Mouse (Mus musculus): ENCODE measurements around the gene Opcml. TPM values are rescaled to one million over a fixed set of nuclear protein-coding genes. Genes with fewer than 3 reads are reported as not detected.

Gene Opcml
- polyA plus RNA-seq, 1 experiment from 2014 or later = 6.0 TPM

DNA sequence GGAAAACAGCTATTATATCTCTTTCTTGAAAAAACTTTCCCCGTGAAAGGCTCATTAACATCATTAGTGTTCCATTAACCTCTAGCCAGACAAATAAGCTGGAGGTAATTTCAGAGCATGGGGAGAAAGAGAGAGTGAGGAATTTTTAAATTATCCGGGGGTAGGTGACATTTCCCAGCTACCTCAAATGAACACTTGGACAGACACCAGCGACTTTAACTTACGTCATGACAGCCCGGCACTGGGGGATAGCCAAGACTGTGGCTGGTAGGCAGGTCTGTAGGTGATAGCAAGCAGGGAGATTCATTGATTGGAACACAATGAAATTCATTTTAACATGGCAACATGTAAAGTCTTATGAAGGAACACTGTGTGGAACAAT, 436.0 kb downstream of the Opcml start:
- ATAC-seq (ENCODE audit: low read depth) (no peak), DNase-seq (ENCODE audit: low spot score) (no peak)
- H3K4me3 ChIP-seq (ENCODE audit: low read depth, low read length) = no peak overlapping the region
- H3K4me2 ChIP-seq (ENCODE audit: low read depth, low read length) = no peak overlapping the region
- H3K27me3 ChIP-seq (replicated peaks; ENCODE audit: control insufficient read depth, insufficient read depth, low read length) = no peaks in the 10 kb centered on the region
- no peak overlapping the region for H3K27ac ChIP-seq (replicated peaks; ENCODE audit: low read depth, low read length)
- no peaks in the 10 kb centered on the region for H3K4me1 ChIP-seq (ENCODE audit: control insufficient read depth, insufficient read depth, low read length)
- 59% methylated on average over 5 of the region's 5 CpGs for WGBS
- no peaks in the 10 kb centered on the region for H3K9me3 ChIP-seq (ENCODE audit: control insufficient read depth, low read length)
- H3K9ac ChIP-seq (ENCODE audit: low read depth, low read length) = no peak overlapping the region
- no peaks in the 10 kb centered on the region for H3K36me3 ChIP-seq (ENCODE audit: control insufficient read depth, insufficient read depth, low read length)

- DNase-seq (ENCODE audit: low spot score) (no peak), ATAC-seq (ENCODE audit: low read depth) (no peak)
- Histone ChIP-seq H3K4me3 (ENCODE audit: low read depth, low read length) (no peak overlapping the region), H3K27me3 (replicated peaks; ENCODE audit: control insufficient read depth, insufficient read depth, low read length) (no peaks in the 10 kb centered on the region), H3K9ac (ENCODE audit: low read depth, low read length) (no peak overlapping the region), H3K36me3 (ENCODE audit: control insufficient read depth, insufficient read depth, low read length) (no peaks in the 10 kb centered on the region), H3K4me2 (ENCODE audit: low read depth, low read length) (no peak overlapping the region), H3K27ac (replicated peaks; ENCODE audit: low read depth, low read length) (no peak overlapping the region), H3K9me3 (ENCODE audit: control insufficient read depth, low read length) (no peaks in the 10 kb centered on the region), H3K4me1 (ENCODE audit: control insufficient read depth, insufficient read depth, low read length) (no peaks in the 10 kb centered on the region)
- 90% methylated on average over 9 of the region's 9 CpGs for WGBS
These were observed 447.9 kb downstream of the Opcml start for GRCm38 (mm10) chr9:28238450-28238849.

- 62% methylated on average over 7 of the region's 7 CpGs for WGBS
- no peaks in the 10 kb centered on the region for H3K9me3 ChIP-seq (ENCODE audit: control insufficient read depth, low read length)
- no peak overlapping the region for H3K4me3 ChIP-seq (ENCODE audit: low read depth, low read length)
- peak; percentile 35 for DNase-seq (ENCODE audit: low spot score)
- no peak for ATAC-seq (ENCODE audit: low read depth)
- no peak overlapping the region for H3K4me2 ChIP-seq (ENCODE audit: low read depth, low read length)
- H3K4me1 ChIP-seq (ENCODE audit: control insufficient read depth, insufficient read depth, low read length) = no peaks in the 10 kb centered on the region
- H3K27me3 ChIP-seq (replicated peaks; ENCODE audit: control insufficient read depth, insufficient read depth, low read length) = no peaks in the 10 kb centered on the region
- no peak overlapping the region for H3K27ac ChIP-seq (replicated peaks; ENCODE audit: low read depth, low read length)
- H3K9ac ChIP-seq (ENCODE audit: low read depth, low read length) = no peak overlapping the region
- H3K36me3 ChIP-seq (ENCODE audit: control insufficient read depth, insufficient read depth, low read length) = no peaks in the 10 kb centered on the region
These were observed 457.3 kb downstream of the Opcml start for GRCm38 (mm10) chr9:28247742-28248503.

DNA sequence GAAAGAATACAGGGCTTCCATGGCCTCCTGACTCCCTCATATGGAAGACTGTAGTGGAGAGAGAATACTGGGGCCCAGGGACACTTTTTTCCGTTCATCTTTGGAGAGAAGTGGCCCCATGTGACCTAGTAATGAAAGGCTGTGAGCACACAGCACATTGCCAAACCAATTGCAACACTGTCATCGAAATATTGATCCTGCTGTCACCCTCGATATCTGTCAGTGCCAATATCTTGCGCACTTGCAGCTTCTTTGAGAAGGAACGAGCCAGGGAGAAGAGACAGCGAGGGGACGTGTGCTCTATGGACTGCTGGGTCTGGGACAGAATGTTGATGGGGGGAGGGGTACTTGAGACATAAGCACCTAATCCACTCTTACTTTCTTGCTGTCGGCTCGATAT, 460.8 kb downstream of the Opcml start:
- no peak for DNase-seq (ENCODE audit: low spot score)
- H3K36me3 ChIP-seq (ENCODE audit: control insufficient read depth, insufficient read depth, low read length) = no peaks in the 10 kb centered on the region
- WGBS = 85% methylated on average over 9 of the region's 9 CpGs
- H3K27ac ChIP-seq (replicated peaks; ENCODE audit: low read depth, low read length) = no peak overlapping the region
- no peak overlapping the region for H3K4me2 ChIP-seq (ENCODE audit: low read depth, low read length)
- no peak overlapping the region for H3K9ac ChIP-seq (ENCODE audit: low read depth, low read length)
- ATAC-seq (ENCODE audit: low read depth) = no peak
- no peaks in the 10 kb centered on the region for H3K4me1 ChIP-seq (ENCODE audit: control insufficient read depth, insufficient read depth, low read length)
- H3K9me3 ChIP-seq (ENCODE audit: control insufficient read depth, low read length) = no peaks in the 10 kb centered on the region
- H3K4me3 ChIP-seq (ENCODE audit: low read depth, low read length) = no peak overlapping the region
- H3K27me3 ChIP-seq (replicated peaks; ENCODE audit: control insufficient read depth, insufficient read depth, low read length) = no peaks in the 10 kb centered on the region

GRCm38 (mm10) chr9:28255128-28255904, 464.7 kb downstream of the Opcml start:
- no peaks in the 10 kb centered on the region for H3K9me3 ChIP-seq (ENCODE audit: control insufficient read depth, low read length)
- H3K27me3 ChIP-seq (replicated peaks; ENCODE audit: control insufficient read depth, insufficient read depth, low read length) = no peaks in the 10 kb centered on the region
- WGBS = 75% methylated on average over 8 of the region's 8 CpGs
- H3K36me3 ChIP-seq (ENCODE audit: control insufficient read depth, insufficient read depth, low read length) = no peaks in the 10 kb centered on the region
- no peak overlapping the region for H3K4me3 ChIP-seq (ENCODE audit: low read depth, low read length)
- no peak for ATAC-seq (ENCODE audit: low read depth)
- no peak overlapping the region for H3K4me2 ChIP-seq (ENCODE audit: low read depth, low read length)
- no peaks in the 10 kb centered on the region for H3K4me1 ChIP-seq (ENCODE audit: control insufficient read depth, insufficient read depth, low read length)
- no peak overlapping the region for H3K27ac ChIP-seq (replicated peaks; ENCODE audit: low read depth, low read length)
- no peak overlapping the region for H3K9ac ChIP-seq (ENCODE audit: low read depth, low read length)
- DNase-seq (ENCODE audit: low spot score) = no peak

- Histone ChIP-seq H3K27me3 (replicated peaks; ENCODE audit: control insufficient read depth, insufficient read depth, low read length) (no peaks in the 10 kb centered on the region), H3K4me1 (ENCODE audit: control insufficient read depth, insufficient read depth, low read length) (no peaks in the 10 kb centered on the region), H3K4me3 (ENCODE audit: low read depth, low read length) (no peak overlapping the region), H3K9me3 (ENCODE audit: control insufficient read depth, low read length) (no peaks in the 10 kb centered on the region), H3K4me2 (ENCODE audit: low read depth, low read length) (no peak overlapping the region), H3K27ac (replicated peaks; ENCODE audit: low read depth, low read length) (no peak overlapping the region), H3K36me3 (ENCODE audit: control insufficient read depth, insufficient read depth, low read length) (no peaks in the 10 kb centered on the region), H3K9ac (ENCODE audit: low read depth, low read length) (no peak overlapping the region)
- no peak for DNase-seq (ENCODE audit: low spot score)
- 91% methylated on average over 1 of the region's 1 CpGs for WGBS
- ATAC-seq (ENCODE audit: low read depth) = no peak
These were observed 465.3 kb downstream of the Opcml start for GRCm38 (mm10) chr9:28255905-28256268.

- no peak overlapping the region for H3K9ac ChIP-seq (ENCODE audit: low read depth, low read length)
- no peaks in the 10 kb centered on the region for H3K36me3 ChIP-seq (ENCODE audit: control insufficient read depth, insufficient read depth, low read length)
- no peak overlapping the region for H3K4me3 ChIP-seq (ENCODE audit: low read depth, low read length)
- H3K27me3 ChIP-seq (replicated peaks; ENCODE audit: control insufficient read depth, insufficient read depth, low read length) = no peaks in the 10 kb centered on the region
- no peaks in the 10 kb centered on the region for H3K4me1 ChIP-seq (ENCODE audit: control insufficient read depth, insufficient read depth, low read length)
- DNase-seq (ENCODE audit: low spot score) (peak; percentile 63), ATAC-seq (ENCODE audit: low read depth) (peak; percentile 84; the same call in 1 of the 2 replicates)
- H3K4me2 ChIP-seq (ENCODE audit: low read depth, low read length) = no peak overlapping the region
- 18% methylated on average over 7 of the region's 7 CpGs for WGBS
- no peaks in the 10 kb centered on the region for H3K9me3 ChIP-seq (ENCODE audit: control insufficient read depth, low read length)
- H3K27ac ChIP-seq (replicated peaks; ENCODE audit: low read depth, low read length) = no peak overlapping the region
These were observed 470.6 kb downstream of the Opcml start for GRCm38 (mm10) chr9:28261078-28261753.

DNA sequence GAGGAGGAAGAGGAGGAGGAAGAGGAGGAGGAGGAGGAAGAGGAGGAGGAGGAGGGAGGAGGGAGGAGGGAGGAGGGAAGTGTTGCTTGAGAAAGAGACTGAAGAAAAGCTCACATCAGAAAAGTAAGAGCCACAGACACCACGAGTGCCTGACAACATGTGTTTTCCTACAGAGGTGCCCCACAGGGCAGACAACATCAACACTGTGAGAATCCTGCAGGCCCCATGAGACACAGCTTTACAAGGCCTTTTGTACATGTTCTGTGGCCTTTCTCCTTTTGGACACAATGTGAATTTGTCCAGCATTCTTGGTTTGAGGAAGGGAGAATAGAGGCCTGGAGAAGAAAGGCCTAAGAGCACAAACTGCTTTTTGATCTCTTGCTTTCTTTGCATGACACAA, 471.4 kb downstream of the Opcml start:
- no peak overlapping the region for H3K9ac ChIP-seq (ENCODE audit: low read depth, low read length)
- DNase-seq (ENCODE audit: low spot score) (no peak), ATAC-seq (ENCODE audit: low read depth) (no peak)
- H3K4me1 ChIP-seq (ENCODE audit: control insufficient read depth, insufficient read depth, low read length) = no peaks in the 10 kb centered on the region
- no peak overlapping the region for H3K27ac ChIP-seq (replicated peaks; ENCODE audit: low read depth, low read length)
- 53% methylated on average over 1 of the region's 1 CpGs for WGBS
- H3K27me3 ChIP-seq (replicated peaks; ENCODE audit: control insufficient read depth, insufficient read depth, low read length) = no peaks in the 10 kb centered on the region
- no peak overlapping the region for H3K4me2 ChIP-seq (ENCODE audit: low read depth, low read length)
- no peaks in the 10 kb centered on the region for H3K9me3 ChIP-seq (ENCODE audit: control insufficient read depth, low read length)
- no peak overlapping the region for H3K4me3 ChIP-seq (ENCODE audit: low read depth, low read length)
- no peaks in the 10 kb centered on the region for H3K36me3 ChIP-seq (ENCODE audit: control insufficient read depth, insufficient read depth, low read length)

Data from embryonic facial prominence, embryonic 14.5 days (tissue).